Mouse (Mus musculus) heart, embryonic 13.5 days (tissue): ENCODE results near the gene Rplp2. TPM values are rescaled to one million over a fixed set of nuclear protein-coding genes. Genes with fewer than 3 reads are reported as not detected.
"Not testable (repeated sequence)": the region's sequence is repeated elsewhere in the genome, so short reads cannot be mapped to it uniquely, and the experiment has no call there.

Experiments
- ATAC-seq: fragments of 200-750 bp; cut with Nextera tagmentation; 2 replicates; pipeline ENCODE4 v1.8.0; 2017; ENCODE audit warnings: moderate TSS enrichment; ENCODE audit not compliant: insufficient number of reproducible peaks, low FRiP score, low TSS enrichment; ENCODE audit errors: extremely low read depth
- H3K27ac ChIP-seq: fragments of 300-500 bp; sonication (generic); replicated peaks from 2 replicates; pipeline ENCODE4 v1.5.1; 2015; ENCODE audit warnings: moderate library complexity, mild to moderate bottlenecking, inconsistent platforms
- H3K27me3 ChIP-seq: fragments of 300-500 bp; sonication (generic); replicated peaks from 2 replicates; pipeline ENCODE4 v1.6.1; 2015; ENCODE audit warnings: mild to moderate bottlenecking, inconsistent platforms
- H3K36me3 ChIP-seq: fragments of 300-500 bp; sonication (generic); 2 replicates; pipeline ENCODE4 v1.6.1; 2015; ENCODE audit warnings: mild to moderate bottlenecking, inconsistent platforms
- H3K4me1 ChIP-seq: fragments of 300-500 bp; sonication (generic); 2 replicates; pipeline ENCODE4 v1.6.1; 2015; ENCODE audit warnings: inconsistent platforms
- H3K4me2 ChIP-seq: fragments of 300-500 bp; sonication (generic); 2 replicates; pipeline ENCODE4 v1.6.1; 2015; ENCODE audit warnings: inconsistent platforms, mild to moderate bottlenecking, moderate library complexity
- H3K4me3 ChIP-seq: fragments of 300-500 bp; sonication (generic); 2 replicates; pipeline ENCODE4 v1.5.1; 2015; ENCODE audit warnings: moderate library complexity, mild to moderate bottlenecking, inconsistent platforms
- H3K9ac ChIP-seq: fragments of 300-500 bp; sonication (generic); 2 replicates; pipeline ENCODE4 v1.6.1; 2015; ENCODE audit warnings: inconsistent platforms, mild to moderate bottlenecking, moderate library complexity
- H3K9me3 ChIP-seq: fragments of 300-500 bp; sonication (generic); 2 replicates; pipeline ENCODE4 v1.6.1; 2016; ENCODE audit warnings: inconsistent platforms
- WGBS: fragments of 180-500 bp; shearing (Covaris S2); methylation state at CpG from one replicate; pipeline ENCODE4 v1.1.7; 2015; ENCODE audit warnings: mixed read lengths; 5-methylcytosine and 5-hydroxymethylcytosine counted together
- polyA plus RNA-seq: library from polyadenylated mRNA; unstranded; fragments of >200 nt; fragmentation: Nextera tagmentation; extraction: Ambion mirVana; gene quantifications from 2 replicates; pipeline ENCODE4 v1.2.1, GENCODE M21; 2015

Rplp2 gene
- polyA plus RNA-seq, 1 experiment from 2014 or later, result 874 TPM

DNA sequence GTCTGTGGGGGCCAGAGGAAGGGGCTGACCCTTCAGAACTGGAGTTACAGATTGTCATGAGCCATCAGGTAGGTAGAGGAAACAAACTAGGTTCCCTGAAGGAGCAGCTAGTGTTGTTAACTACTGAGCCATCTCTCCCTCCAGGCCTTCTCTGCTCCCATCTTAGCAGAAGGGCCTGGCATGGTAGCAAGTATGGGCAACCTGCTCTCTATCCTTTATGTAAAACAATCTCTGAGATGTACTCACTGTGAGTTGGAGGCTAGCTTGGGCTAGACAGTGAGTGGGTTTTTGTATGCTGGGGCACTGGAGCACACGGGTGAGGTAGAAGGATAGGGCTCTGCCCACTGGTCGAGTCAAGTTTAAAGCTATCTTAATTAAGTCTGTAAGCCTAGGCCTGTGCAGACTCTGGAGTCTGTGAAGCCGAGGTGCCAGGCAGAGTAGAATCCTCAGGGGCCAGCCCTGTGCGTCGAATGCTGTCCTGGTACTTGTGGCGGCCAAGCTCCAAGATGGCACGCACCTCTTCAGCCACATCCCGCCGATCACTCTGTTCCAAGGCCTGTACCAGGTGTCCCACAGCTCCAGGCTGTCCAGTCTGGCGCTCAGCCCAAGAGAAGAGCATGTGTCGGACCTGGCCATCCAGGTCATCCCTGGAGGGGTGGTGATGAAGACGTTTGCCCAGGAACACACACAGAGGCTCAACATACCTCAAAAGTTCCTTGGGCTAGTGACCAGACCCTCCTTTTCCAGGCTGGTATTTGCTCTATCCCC is 8.8 kb upstream of the Rplp2 start:
- whole genome bisulfite sequencing, result 89% methylated on average over 12 of the region's 12 CpGs
- peaks cover 66% of the 10 kb centered on the region for H3K4me1 ChIP-seq
- H3K9me3 ChIP-seq, result no peaks in the 10 kb centered on the region
- H3K4me3 ChIP-seq, result no peak overlapping the region
- ATAC-seq, result no peak
- H3K27ac ChIP-seq, result no peak overlapping the region
- H3K4me2 ChIP-seq, result no peak overlapping the region
- no peak overlapping the region for H3K9ac ChIP-seq
- no peaks in the 10 kb centered on the region for H3K27me3 ChIP-seq
- H3K36me3 ChIP-seq, result peaks cover 48% of the 10 kb centered on the region

DNA sequence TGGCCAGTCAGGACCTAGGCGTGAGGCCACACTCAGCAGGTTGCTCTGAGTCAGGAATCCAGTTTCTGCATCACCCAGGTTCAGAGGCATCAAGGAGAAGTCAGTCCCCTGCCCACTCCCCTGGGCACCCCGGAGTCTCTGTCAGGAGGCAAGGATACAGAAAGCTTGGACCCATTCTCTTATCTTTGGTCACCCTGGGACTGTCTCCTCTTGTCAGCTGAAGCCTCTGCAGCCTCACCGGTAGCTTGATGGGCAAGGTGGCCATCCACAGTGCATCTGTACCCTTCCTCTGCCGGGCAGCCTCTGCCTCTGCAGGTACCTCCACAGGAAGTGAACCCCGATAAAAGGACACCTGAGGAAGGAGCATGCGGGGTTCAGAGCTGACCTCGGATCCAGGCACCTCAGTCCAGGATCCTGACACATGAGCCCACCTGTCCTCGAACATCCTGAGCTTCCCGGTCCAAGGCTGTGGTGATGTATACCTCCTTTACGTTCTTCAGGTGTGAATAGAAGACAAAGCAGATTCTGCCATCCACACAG is 8.0 kb upstream of the Rplp2 start:
- no peak overlapping the region for H3K9ac ChIP-seq
- peaks cover 43% of the 10 kb centered on the region for H3K36me3 ChIP-seq
- no peak for ATAC-seq
- H3K4me3 ChIP-seq, result no peak overlapping the region
- peaks cover 65% of the 10 kb centered on the region for H3K4me1 ChIP-seq
- 93% methylated on average over 10 of the region's 10 CpGs for WGBS
- no peak overlapping the region for H3K4me2 ChIP-seq
- H3K9me3 ChIP-seq, result no peaks in the 10 kb centered on the region
- no peak overlapping the region for H3K27ac ChIP-seq
- H3K27me3 ChIP-seq, result no peaks in the 10 kb centered on the region

DNA sequence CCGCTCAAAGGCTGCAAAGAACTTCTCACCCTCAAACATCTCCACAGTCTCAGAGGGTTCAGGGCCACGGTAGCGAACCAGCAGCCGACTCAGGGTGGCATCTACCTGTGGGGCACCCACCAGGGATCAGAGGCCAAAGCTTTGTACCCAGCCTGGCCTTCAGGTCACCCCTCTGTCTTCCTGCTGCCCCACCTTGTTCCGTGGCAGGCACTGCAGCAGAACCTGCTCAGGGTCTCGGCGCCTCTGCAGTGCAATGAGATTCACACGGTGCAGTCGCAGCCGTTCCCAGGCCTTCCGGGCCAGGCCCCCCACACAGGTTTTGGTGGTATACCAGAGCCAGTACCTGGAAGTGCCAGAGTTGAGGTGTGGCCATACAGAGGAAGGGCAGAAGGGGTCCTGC is 7.4 kb upstream of the Rplp2 start:
- Histone ChIP-seq H3K27me3 (no peaks in the 10 kb centered on the region), H3K36me3 (peaks cover 43% of the 10 kb centered on the region), H3K4me3 (no peak overlapping the region), H3K9ac (no peak overlapping the region), H3K4me2 (no peak overlapping the region), H3K9me3 (no peaks in the 10 kb centered on the region), H3K27ac (no peak overlapping the region), H3K4me1 (peaks cover 61% of the 10 kb centered on the region)
- no peak for ATAC-seq
- WGBS, result 93% methylated on average over 11 of the region's 11 CpGs

DNA sequence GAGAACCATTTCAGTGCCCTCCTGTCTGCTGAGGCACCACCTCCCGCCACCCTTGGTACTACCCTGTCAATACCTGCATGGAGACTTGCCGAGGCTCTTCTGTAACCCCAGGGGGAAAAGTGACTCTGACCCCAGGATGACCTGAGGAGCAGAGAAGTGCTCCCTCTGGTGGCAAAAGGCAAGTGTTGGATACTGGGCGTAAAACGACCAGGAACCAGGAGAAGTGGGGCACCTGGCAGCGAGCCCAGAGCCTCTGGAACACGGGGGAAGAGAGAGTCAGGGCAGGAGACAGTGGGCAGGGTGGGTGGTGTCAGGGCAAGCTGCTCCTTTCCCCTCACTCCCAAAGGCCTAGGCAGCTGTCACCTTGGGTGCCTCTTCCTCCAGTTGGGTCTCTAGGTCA is 6.6 kb upstream of the Rplp2 start:
- WGBS, result 23% methylated on average over 6 of the region's 6 CpGs
- ATAC-seq, result no peak
- Histone ChIP-seq H3K9me3 (no peaks in the 10 kb centered on the region), H3K27ac (no peak overlapping the region), H3K36me3 (peaks cover 43% of the 10 kb centered on the region), H3K4me3 (no peak overlapping the region), H3K4me2 (no peak overlapping the region), H3K9ac (no peak overlapping the region), H3K27me3 (no peaks in the 10 kb centered on the region), H3K4me1 (peaks cover 55% of the 10 kb centered on the region)

DNA sequence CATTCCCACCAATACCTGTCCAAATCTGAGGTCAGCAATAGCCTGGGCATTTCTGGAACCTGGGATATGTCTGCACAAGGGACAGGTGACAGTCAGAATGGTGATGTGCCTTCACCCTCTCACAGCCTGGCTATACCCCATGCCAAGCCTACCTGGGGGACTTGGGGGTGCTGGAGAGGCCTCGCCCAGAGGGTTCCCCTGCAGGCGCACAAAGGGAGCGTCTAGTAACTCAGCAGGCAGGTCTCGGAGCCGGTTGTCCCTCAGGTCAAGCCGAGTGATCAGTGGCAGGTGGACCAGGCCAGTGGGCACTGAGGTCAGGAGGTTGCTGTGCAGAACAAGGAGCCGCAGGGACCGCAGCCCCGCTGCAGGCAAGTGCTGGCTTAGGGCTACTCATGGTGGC is 5.7 kb upstream of the Rplp2 start:
- Histone ChIP-seq H3K9me3 (no peaks in the 10 kb centered on the region), H3K27me3 (no peaks in the 10 kb centered on the region), H3K27ac (no peak overlapping the region), H3K4me1 (peaks cover 47% of the 10 kb centered on the region), H3K36me3 (peaks cover 43% of the 10 kb centered on the region), H3K9ac (0 out of 2 replicates have a peak overlapping the region, but pooled peaks have one; percentile 24), H3K4me2 (no peak overlapping the region), H3K4me3 (no peak overlapping the region)
- ATAC-seq, result no peak
- WGBS, result 90% methylated on average over 9 of the region's 9 CpGs

DNA sequence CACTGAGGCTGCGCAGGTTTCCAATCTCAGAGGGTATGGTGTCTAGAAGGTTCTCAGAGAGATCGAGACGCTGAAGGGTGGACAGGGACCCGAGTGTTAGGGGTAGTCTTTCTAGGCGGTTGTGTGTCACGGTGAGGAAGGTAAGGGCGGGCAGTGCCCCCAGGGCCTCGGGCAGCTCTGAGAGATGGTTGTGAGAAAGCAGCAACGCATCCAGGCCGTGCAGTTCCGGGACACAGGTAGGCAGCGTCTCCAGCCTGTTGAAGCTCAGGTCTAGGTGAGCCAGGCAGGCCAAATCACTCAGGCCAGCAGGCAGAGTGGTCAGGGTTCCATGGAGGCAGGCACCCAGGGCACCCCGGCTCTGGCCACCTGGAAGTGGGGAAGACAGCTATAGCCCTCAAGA is 5.0 kb upstream of the Rplp2 start:
- Histone ChIP-seq H3K4me3 (peak overlapping the region; percentile 59), H3K9me3 (no peaks in the 10 kb centered on the region), H3K4me1 (peaks cover 44% of the 10 kb centered on the region), H3K27me3 (no peaks in the 10 kb centered on the region), H3K9ac (peak overlapping the region; percentile 79), H3K4me2 (peak overlapping the region; percentile 86), H3K27ac (no peak overlapping the region), H3K36me3 (peaks cover 43% of the 10 kb centered on the region)
- 91% methylated on average over 13 of the region's 13 CpGs for WGBS
- ATAC-seq, result no peak

DNA sequence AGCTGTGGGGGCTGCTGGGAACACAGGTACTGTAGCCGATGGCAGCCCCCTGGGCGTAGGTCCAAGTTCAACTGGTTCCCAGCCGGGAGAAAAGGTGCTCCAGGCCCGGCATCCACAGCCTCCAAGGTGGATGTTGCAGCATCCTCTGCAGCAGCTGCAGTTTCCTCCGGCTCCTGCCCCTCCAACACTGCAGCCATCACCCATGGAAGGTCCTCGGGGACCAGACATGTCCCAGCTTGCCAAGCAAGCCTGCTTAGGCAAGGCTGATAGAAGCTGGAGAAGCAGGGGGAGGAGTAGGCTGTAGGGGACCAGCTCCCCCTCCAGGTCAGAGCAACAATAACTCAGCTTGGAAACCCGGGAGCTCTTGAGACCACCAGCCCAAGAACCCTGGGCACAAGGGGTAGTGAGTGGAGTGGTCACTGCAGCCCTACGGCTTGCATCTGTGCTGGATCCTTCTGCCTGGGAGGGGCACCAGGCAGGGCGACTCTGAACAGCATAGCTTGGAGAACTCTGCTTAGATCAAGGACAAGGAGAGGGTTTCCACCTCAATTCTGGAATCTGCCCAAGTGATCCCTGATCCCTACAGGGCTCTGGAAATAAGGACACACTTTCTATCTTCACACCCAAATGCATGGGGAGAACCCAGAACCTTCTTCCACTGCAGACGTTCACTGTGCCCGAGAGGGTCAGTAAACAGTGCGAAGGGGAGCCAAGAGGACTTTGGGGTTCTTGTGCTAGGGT is 3.9 kb upstream of the Rplp2 start:
- peak overlapping the region; percentile 59 for H3K4me3 ChIP-seq
- 21% methylated on average over 12 of the region's 12 CpGs for WGBS
- H3K9me3 ChIP-seq, result no peaks in the 10 kb centered on the region
- H3K27me3 ChIP-seq, result no peaks in the 10 kb centered on the region
- peak overlapping the region; percentile 48 for H3K27ac ChIP-seq
- H3K4me2 ChIP-seq, result peak overlapping the region; percentile 86
- peaks cover 38% of the 10 kb centered on the region for H3K36me3 ChIP-seq
- H3K9ac ChIP-seq, result peak overlapping the region; percentile 79
- no peak for ATAC-seq
- peaks cover 44% of the 10 kb centered on the region for H3K4me1 ChIP-seq

DNA sequence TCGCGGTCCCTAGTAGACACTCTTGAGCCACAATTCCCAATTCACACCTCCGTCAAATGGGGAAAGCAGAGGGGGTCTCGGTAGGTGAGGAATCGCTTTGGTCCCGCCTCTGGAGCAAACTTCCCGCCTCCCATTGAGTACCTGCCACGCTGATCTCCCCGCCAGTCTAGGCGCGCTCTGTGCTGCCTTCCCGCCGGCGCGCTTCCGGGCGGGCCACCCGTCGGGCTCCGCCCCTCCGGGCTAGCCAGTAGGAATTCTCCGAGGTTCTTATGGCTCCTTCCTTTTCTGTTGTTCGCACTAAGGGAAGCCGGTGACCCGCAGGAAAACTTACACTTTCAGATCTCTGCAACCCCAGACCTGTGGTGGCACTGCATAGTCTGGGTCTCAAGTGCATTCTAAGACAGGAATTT is 3.3 kb upstream of the Rplp2 start, which contains the start of gene Pidd1:
TSS of gene Pidd1 (minus strand) at position 198 of the 410 bp plus-strand sequence.
- peak within 1 kb of the TSS; percentile 59 for H3K4me3 ChIP-seq
- no peak for ATAC-seq
- under 1% methylated on average over 25 of the region's 25 CpGs for WGBS
- H3K9me3 ChIP-seq, result no peaks in the 10 kb centered on the region
- no peaks in the 10 kb centered on the region for H3K27me3 ChIP-seq
- H3K4me1 ChIP-seq, result peaks cover 50% of the 10 kb centered on the region
- H3K27ac ChIP-seq, result peak within 1 kb of the TSS; percentile 76
- H3K9ac ChIP-seq, result peak within 1 kb of the TSS; percentile 79
- peak within 1 kb of the TSS; percentile 86 for H3K4me2 ChIP-seq
- H3K36me3 ChIP-seq, result peaks cover 38% of the 10 kb centered on the region

DNA sequence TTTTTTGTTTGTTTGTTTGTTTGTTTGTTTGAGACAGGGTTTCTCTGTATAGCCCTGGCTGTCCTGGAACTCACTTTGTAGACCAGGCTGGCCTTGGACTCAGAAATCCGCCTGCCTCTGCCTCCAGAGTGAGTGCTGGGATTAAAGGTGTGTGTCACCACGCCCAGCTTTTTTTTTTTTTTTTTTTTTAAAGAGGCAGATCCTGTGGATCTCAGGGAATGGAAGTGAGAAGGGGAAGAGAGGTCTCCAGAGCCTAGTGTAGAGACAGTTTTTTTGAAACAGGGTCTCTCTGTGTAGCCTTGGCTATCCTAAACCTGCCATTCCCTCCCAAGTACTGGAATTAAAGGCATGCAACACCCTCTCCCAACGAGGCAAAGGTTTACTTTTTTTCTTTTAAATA is 796 bp upstream of the Rplp2 start:
- ATAC-seq, H3K27ac ChIP-seq, H3K9me3 ChIP-seq, H3K27me3 ChIP-seq, H3K9ac ChIP-seq: not testable (repeated sequence)
- peak overlapping the region; percentile 95 for H3K4me2 ChIP-seq
- H3K4me1 ChIP-seq, result peaks cover 44% of the 10 kb centered on the region
- peak overlapping the region; percentile 85; the same call in 1 of the 2 replicates for H3K4me3 ChIP-seq
- WGBS, result 78% methylated on average over 3 of the region's 3 CpGs
- H3K36me3 ChIP-seq, result peaks cover 40% of the 10 kb centered on the region

DNA sequence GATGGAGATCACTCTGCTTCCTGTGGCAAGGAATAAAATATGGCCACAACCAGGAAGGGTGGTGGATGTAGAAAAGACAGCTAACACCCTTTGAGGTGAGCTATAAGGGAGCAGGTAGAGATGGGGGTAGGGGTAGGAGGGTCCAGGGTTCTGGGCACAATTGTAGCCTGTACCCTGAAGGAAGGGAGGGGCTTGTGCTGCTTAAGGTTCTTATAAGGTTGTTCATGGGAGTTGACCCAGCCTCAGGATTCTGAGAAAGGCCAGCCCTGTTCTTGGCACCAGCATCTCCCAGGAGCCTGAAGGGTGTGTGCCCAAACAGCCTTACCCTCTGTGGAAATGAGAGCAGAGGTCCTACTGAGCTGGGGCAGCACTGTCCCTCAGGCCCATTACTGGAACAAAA is 4.8 kb downstream of the Rplp2 start:
- H3K4me2 ChIP-seq, result no peak overlapping the region
- ATAC-seq, result no peak
- peaks cover 33% of the 10 kb centered on the region for H3K4me1 ChIP-seq
- no peaks in the 10 kb centered on the region for H3K27me3 ChIP-seq
- H3K9ac ChIP-seq, result no peak overlapping the region
- peaks cover 41% of the 10 kb centered on the region for H3K36me3 ChIP-seq
- H3K27ac ChIP-seq, result no peak overlapping the region
- H3K9me3 ChIP-seq, result no peaks in the 10 kb centered on the region
- no peak overlapping the region for H3K4me3 ChIP-seq

DNA sequence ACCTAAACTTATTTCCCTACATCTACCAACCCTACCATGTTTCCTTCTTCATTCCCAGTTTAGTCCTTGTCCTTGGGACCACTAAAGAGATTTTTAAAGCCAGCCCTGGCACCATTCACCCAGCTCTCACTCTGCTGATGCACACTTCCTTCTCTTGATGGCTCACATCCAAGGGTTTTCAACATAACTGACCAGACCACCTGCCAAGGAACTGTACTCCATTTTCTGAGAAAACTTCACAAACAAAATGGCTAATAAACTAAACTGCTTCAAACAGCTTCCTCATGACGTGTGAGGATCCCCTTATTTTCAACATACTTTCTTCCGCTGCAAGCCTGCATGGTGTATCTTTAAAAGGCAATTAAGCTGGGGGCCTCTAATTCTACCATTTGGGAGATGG is 6.5 kb downstream of the Rplp2 start:
- no peak for ATAC-seq
- Histone ChIP-seq H3K27me3 (0 out of 2 replicates have a peak, but pooled peaks cover under 1% of the 10 kb centered on the region), H3K4me2 (no peak overlapping the region), H3K27ac (no peak overlapping the region), H3K36me3 (peaks cover 51% of the 10 kb centered on the region), H3K9me3 (no peaks in the 10 kb centered on the region), H3K9ac (no peak overlapping the region), H3K4me1 (peaks cover 28% of the 10 kb centered on the region), H3K4me3 (no peak overlapping the region)
- WGBS, result 72% methylated on average over 2 of the region's 2 CpGs
